Mouse (Mus musculus): ENCODE measurements around the gene Eif3c. TPM values are rescaled to one million over a fixed set of nuclear protein-coding genes. Genes with fewer than 3 reads are reported as not detected.

Eif3c gene
- polyA plus RNA-seq (2012; rRNA removed): 114 and 117 TPM in 2 replicates

GRCm38 (mm10) chr7:126566094-126566765 is at the start of gene Eif3c:
TSS of gene Eif3c (minus strand) at chr7:126566411.

GRCm38 (mm10) chr7:126594862-126595561 is 28.8 kb upstream of the Eif3c start, which contains the start of gene Il27:
TSS of gene Il27 (minus strand) at chr7:126594941.

GRCm38 (mm10) chr7:126585717-126586116 is 19.5 kb upstream of the Eif3c start, which contains the start of gene Cln3:
TSS of gene Cln3 (minus strand) at chr7:126585817.

GRCm38 (mm10) chr7:126584506-126584977 is 18.3 kb upstream of the Eif3c start, which contains the start of gene Apobr:
TSS of gene Apobr (plus strand) at chr7:126584942.

GRCm38 (mm10) chr7:126503273-126503878 is 62.8 kb downstream of the Eif3c start, which contains the start of gene Atxn2l:
TSS of gene Atxn2l (minus strand) at chr7:126503437.

Other genes with a start within 250 kb of the Eif3c start
- gene Lat, start 196.8 kb downstream of the Eif3c start, polyA plus RNA-seq (2012; rRNA removed): 1.4 and 1.8 TPM in 2 replicates
- gene Spns1, start 189.0 kb downstream of the Eif3c start, polyA plus RNA-seq (2012; rRNA removed): 169 and 185 TPM in 2 replicates
- 9.2 and 9.3 TPM in 2 replicates for gene Nfatc2ip, start 169.7 kb downstream of the Eif3c start, polyA plus RNA-seq (2012; rRNA removed)
- gene Cd19, start 151.5 kb downstream of the Eif3c start, polyA plus RNA-seq (2012; rRNA removed): 0.09 TPM in 2 replicates
- 26.3 and 27.6 TPM in 2 replicates for gene Rabep2, start 137.7 kb downstream of the Eif3c start, polyA plus RNA-seq (2012; rRNA removed)
- gene Atp2a1, start 103.3 kb downstream of the Eif3c start, polyA plus RNA-seq (2012; rRNA removed): 0.10 and 20.6 TPM in 2 replicates
- gene Sh2b1, start 91.0 kb downstream of the Eif3c start, polyA plus RNA-seq (2012; rRNA removed): 72.7 and 73.4 TPM in 2 replicates
- 107 and 112 TPM in 2 replicates for gene Tufm, start 79.0 kb downstream of the Eif3c start, polyA plus RNA-seq (2012; rRNA removed)
- 132 and 161 TPM in 2 replicates for gene Atxn2l, start 63.0 kb downstream of the Eif3c start, polyA plus RNA-seq (2012; rRNA removed)
- 0.27 and 0.32 TPM in 2 replicates for gene Apobr, start 18.5 kb upstream of the Eif3c start, polyA plus RNA-seq (2012; rRNA removed)
- gene Cln3, start 19.4 kb upstream of the Eif3c start, polyA plus RNA-seq (2012; rRNA removed): 51.0 and 53.4 TPM in 2 replicates
- gene Il27, start 28.5 kb upstream of the Eif3c start, polyA plus RNA-seq (2012; rRNA removed): not detected in 2 replicates
- 10.0 and 10.4 TPM in 2 replicates for gene Nupr1, start 64.5 kb upstream of the Eif3c start, polyA plus RNA-seq (2012; rRNA removed)
- gene Sgf29, start 82.9 kb upstream of the Eif3c start, polyA plus RNA-seq (2012; rRNA removed): 50.4 and 55.7 TPM in 2 replicates
- gene Sult1a1, start 110.0 kb upstream of the Eif3c start, polyA plus RNA-seq (2012; rRNA removed): 8.5 and 9.5 TPM in 2 replicates
- gene Bola2, start 129.0 kb upstream of the Eif3c start, polyA plus RNA-seq (2012; rRNA removed): 51.8 and 60.8 TPM in 2 replicates
- gene Slx1b, start 129.4 kb upstream of the Eif3c start, polyA plus RNA-seq (2012; rRNA removed): 41.3 and 45.8 TPM in 2 replicates
- 136 and 144 TPM in 2 replicates for gene Coro1a, start 141.4 kb upstream of the Eif3c start, polyA plus RNA-seq (2012; rRNA removed)
- gene Mapk3, start 193.2 kb upstream of the Eif3c start, polyA plus RNA-seq (2012; rRNA removed): 247 and 263 TPM in 2 replicates
- gene Gdpd3, start 199.9 kb upstream of the Eif3c start, polyA plus RNA-seq (2012; rRNA removed): 7.9 TPM in 2 replicates
- gene Ypel3, start 210.5 kb upstream of the Eif3c start, polyA plus RNA-seq (2012; rRNA removed): 211 and 214 TPM in 2 replicates
- gene Tbx6, start 215.1 kb upstream of the Eif3c start, polyA plus RNA-seq (2012; rRNA removed): 1.3 TPM in 2 replicates
- 155 and 157 TPM in 2 replicates for gene Ppp4c, start 226.1 kb upstream of the Eif3c start, polyA plus RNA-seq (2012; rRNA removed)
- gene Fam57b, start 231.3 kb upstream of the Eif3c start, polyA plus RNA-seq (2012; rRNA removed): 147 and 196 TPM in 2 replicates